Mouse (Mus musculus) left cerebral cortex, adult 11 months (tissue): ENCODE data around the gene 4933402D24Rik.
A peak's percentile ranks its signal among the peaks of the same experiment; 100 is the strongest.

Source experiments
- DNase-seq: peaks from one replicate; pipeline ENCODE4 v3.0.0; 2022; ENCODE audit warnings: low spot score

4933402D24Rik gene

GRCm38 (mm10) chr1:63769167-63769566 is at the start of gene 4933402D24Rik:
Gene 4933402D24Rik, minus strand, starts transcription at chr1:63769267.
- DNase-seq, result no peak

DNA sequence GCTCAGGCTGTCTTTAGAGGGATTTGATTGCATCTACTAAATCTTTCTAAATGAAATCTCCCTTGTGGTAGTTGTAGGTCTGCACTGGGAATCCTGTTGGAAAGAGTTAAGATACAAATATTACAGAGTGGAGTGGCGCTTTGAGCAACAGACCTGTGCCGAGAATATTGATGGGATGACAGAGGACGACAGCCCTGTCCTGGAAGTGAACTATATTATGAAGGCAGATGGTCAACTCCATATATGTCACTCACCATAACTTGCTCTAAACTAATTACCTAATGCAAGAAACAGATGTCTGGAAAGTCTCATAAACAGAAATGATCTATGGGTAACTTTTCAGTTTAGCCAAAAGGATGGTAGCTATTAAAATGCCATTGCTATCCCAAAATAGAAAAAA is 39.5 kb upstream of the 4933402D24Rik start:
- DNase-seq, result no peak

GRCm38 (mm10) chr1:63805095-63805494 is 36.0 kb upstream of the 4933402D24Rik start:
- DNase-seq, result no peak

DNA sequence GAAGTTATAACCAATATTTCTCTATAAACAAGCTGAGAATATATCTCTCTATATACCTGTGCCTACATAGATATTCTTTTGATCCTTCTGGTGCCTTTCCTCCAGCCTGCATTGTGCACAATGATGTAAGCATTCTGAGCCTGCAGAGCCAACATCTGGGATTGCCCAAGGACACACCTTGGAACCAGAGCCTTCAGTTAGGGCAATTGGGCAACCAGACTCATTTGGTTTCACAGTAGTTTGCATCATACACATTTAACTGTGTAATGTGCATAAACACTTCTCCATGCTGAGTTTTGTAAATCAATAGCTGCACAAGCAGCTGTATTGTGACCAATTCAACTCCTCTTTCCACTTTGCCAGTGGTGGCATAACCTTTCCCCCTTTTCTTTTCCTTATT is 25.3 kb upstream of the 4933402D24Rik start:
- no peak for DNase-seq

DNA sequence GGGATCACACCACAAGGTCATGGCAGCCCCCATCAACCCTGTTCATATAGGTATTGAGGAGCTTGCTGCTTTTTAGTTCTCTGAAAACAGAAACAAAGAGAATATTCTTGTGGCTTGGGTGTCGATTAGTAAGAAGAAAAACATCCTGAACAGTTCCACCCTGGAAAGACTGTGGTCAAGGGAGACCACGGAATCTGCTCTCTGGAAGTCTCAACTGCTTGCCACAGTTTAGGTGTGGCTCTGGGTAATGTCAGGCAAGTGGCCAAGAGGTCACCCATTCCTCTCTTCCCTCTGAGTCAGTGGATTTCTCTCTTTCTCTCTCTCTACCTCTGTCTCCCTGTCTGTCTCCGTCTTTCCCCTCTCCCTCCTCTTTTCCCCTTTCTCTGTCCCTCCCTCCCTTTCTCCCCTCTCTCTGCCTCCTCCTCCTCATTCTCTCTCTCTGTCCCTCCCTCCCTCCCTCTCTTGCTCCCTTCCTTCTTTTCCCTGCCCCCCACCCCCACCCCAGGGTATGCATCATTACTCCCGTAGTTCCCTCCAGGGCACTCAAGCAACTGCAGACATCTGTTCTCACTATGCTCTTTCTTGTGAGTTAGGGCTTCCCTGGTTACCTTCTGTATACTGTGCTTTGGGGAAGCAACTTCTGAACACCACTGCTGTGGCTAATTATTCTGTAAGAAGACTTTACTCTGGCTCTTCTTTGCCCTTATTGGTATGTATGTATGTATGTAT is 8.0 kb upstream of the 4933402D24Rik start:
- DNase-seq, result no peak

GRCm38 (mm10) chr1:63776396-63776795 is 7.3 kb upstream of the 4933402D24Rik start:
- no peak for DNase-seq

GRCm38 (mm10) chr1:63770309-63770708 is 1.2 kb upstream of the 4933402D24Rik start:
- peak; percentile 45 for DNase-seq

DNA sequence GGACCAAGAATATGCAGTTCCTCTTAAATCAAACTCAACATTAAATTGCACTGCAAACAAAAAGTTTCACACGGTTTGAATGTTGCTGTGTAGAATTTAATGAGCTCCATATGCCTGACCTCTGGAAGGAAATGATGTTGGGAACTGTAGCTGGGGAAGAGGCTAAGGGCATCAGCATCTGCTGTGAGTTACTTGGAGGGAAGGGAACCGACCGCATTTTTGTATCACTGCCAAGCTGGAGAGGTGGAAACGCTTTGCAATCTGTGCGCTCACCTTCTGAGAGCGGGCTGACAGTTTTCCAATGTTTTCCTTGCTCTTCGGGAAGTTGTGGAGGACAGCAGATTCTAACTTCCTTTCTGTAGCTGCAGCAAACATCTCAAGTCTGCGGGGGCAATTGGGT is 955 bp downstream of the 4933402D24Rik start:
- DNase-seq, result no peak

GRCm38 (mm10) chr1:63764395-63764794 is 4.7 kb downstream of the 4933402D24Rik start:
- no peak for DNase-seq

DNA sequence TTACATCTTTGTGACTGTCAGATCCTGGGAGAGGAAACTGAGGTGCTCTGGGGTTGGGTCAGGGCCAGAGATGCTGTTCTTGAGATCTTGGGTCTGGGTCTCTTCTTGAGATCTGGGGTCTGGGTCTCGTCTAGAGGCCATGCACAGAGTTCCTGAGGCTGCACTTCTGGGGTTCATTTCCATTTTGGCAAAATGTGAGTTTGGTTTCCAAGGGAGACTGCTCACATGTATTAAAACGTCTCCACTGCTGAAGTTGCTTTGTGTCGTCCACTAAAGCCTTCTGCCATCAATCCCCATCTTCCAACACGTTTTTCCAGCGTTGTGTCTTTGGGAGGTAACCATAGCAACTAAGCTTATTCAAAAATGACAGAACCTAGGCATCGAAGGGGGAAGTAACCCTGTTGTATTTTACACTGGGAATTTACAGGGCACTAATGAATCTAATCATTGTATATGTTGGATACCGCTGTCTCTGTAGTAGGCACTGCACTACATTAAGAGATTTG is 5.1 kb downstream of the 4933402D24Rik start:
- no peak for DNase-seq

GRCm38 (mm10) chr1:63763212-63763694 is 5.8 kb downstream of the 4933402D24Rik start:
- peak; percentile 49 for DNase-seq

DNA sequence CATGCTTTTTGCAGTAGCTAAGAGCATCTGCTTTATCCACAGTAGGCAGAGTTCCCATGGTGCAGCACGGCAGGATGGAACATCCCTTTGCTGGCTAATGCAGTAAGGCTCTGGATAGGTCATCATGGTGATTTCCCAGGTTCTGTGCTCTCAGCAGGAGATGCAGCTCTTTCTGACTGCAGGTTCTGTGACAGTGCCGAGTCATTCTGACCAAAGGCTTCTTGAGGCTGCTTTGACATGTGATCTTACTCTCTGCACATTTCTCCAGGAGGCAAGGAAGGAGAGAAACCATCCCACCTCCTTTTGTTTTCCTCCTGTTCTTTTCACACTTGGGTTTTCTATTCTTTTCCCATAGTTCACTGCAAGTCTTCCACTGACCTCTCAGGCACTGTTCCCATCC is 13.1 kb downstream of the 4933402D24Rik start:
- no peak for DNase-seq

DNA sequence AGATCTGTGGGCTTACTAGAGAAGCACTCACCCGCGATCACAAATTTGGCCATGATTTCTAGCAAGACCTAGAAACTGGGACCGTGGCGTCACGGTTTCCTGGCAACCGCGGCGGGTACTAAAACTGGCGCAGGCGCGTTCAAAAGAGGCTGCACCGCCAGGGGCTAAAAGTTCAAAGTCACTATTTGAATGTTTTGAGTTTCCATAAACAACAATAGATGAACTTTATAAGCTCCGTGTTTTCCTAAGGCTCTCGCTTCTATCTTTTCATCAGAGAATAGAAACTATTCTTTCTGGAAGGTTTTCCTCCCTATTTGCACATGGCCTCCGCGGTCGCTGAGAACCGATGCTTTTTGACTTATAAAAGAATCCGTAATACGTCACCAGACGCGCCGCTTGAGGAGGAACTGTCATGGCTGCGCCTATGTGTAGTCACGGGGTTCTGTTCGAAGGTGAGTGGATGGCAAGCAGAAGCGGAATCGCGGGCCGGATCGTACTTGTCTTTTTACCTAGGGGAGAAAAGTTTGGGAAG is 38.8 kb downstream of the 4933402D24Rik start, which contains the start of the genes Mdh1b and Fastkd2:
Mdh1b (minus strand) TSS at position 79 of the 532 bp plus-strand sequence.
Fastkd2 (plus strand) TSS at position 375 of the 532 bp plus-strand sequence.
- DNase-seq, result peak; percentile 82

DNA sequence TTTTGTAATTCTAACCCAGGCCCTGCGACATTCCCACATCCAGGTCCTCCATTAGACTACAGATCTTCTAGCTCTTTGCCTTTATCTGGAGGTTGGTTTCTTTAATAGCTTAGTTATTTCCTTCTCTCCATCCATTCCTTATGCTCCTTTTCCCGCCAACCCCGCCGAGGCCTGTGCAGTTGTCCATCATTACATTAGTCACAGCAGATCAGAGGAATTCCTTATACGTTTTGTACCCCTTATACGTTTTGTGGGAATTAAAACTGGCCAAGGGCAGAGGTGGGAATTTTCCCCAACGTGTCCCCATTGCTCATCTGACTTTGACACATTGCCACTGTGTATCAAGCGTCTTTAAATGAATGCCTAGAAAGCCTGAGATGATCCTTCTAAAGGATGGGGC is 39.3 kb downstream of the 4933402D24Rik start:
- no peak for DNase-seq

GRCm38 (mm10) chr1:63720161-63720560 is 48.9 kb downstream of the 4933402D24Rik start:
- DNase-seq, result peak; percentile 14

DNA sequence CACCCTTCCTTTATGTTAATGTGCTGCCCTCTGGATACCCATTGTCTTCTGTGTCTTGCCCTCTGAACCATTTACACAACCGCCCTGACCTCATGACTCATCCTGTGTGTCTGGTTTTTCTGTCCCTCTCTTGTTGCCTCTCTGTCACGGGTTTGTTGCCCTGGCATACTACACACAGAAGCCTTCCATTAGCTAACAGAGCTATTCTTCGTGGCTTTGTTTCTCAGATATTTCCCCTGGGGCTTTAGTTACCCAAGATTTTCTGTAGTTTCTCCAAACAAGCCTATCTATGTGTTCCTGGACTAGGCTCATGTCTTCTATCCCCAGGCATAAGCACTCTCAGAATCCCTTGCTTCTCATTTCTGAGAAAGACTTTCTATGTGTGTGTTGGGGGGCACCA is 60.2 kb downstream of the 4933402D24Rik start:
- no peak for DNase-seq

GRCm38 (mm10) chr1:63705733-63706132 is 63.3 kb downstream of the 4933402D24Rik start:
- DNase-seq, result no peak
